Mouse (Mus musculus): ENCODE measurements around the gene Dennd2a. TPM values are rescaled to one million over a fixed set of nuclear protein-coding genes. Genes with fewer than 3 reads are reported as not detected.
"Not testable (repeated sequence)": the region's sequence is repeated elsewhere in the genome, so short reads cannot be mapped to it uniquely, and the experiment has no call there.

The Dennd2a gene
- polyA plus RNA-seq, 1 experiment from 2014 or later, result 14.2 TPM

DNA sequence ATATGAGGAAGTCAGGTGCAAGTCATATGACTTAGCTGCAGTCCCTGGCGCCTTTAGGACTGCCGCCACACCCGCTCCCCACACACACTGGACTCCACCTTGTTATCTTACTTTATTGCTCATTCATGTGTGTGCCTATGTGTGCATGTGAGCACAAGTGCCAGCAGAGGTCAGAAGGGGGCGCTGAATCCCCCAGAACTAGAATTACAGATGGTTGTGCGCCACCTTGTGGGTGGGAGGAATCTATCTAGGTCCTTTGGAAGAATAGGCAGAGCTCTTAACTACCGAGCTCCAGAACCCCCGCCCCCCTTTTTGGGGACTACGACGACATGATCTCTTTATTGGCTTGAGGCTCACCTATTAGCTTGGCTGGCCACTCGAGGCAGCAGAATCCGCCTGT, 97.6 kb downstream of the Dennd2a start:
- Histone ChIP-seq H3K9ac (replicated peaks) (no peak overlapping the region), H3K36me3 (peaks cover 3% of the 10 kb centered on the region; the same call in 1 of the 2 replicates), H3K27me3 (no peaks in the 10 kb centered on the region), H3K27ac (replicated peaks) (no peak overlapping the region), H3K4me2 (replicated peaks) (no peak overlapping the region), H3K4me1 (no peaks in the 10 kb centered on the region), H3K4me3 (no peak overlapping the region), H3K9me3 (no peaks in the 10 kb centered on the region)
- ATAC-seq (replicated peaks), result no peak
- WGBS, result 95% methylated on average over 11 of the region's 11 CpGs

DNA sequence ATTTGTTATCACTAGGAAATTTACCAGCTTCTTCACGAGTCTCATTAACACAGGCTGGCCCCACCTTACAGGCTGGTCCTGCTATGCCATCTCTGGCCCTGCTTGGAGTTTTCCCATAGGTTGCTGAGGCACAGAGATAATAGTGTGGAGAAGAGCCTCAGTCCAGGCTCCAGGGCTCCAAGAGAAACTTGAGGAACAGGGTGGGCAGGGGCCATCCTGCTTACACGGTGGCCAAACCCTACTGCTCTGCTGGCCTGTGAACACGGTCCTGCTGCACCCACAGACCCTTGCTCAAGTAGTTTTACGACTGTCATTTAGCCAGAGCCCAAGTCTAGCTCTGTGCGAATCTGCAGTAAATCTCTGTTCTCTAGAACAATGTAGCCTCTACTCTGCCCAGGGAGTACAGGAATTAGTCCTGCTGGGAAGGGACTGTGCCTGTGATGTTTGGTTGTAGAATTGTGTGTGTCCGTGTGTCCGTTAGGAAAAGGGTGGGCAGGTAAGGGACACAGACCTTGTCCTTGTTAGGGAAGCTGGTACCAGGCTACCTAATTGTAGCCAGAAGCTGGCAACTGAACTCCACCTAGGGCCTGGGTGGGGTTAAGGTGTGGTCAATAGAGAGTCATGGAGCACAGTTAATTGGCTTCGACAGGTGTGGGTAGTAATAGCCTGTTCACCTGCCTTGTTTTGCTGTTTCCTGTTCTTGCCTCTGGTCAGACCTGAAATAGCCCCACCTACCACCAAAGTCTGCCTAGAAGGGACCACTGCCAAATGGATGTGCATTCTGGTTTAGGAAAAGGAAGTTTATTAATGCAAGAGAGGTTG, 102.1 kb downstream of the Dennd2a start:
- Histone ChIP-seq H3K27ac (replicated peaks) (no peak overlapping the region), H3K9ac (replicated peaks) (no peak overlapping the region)
- WGBS, result 89% methylated on average over 8 of the region's 8 CpGs

DNA sequence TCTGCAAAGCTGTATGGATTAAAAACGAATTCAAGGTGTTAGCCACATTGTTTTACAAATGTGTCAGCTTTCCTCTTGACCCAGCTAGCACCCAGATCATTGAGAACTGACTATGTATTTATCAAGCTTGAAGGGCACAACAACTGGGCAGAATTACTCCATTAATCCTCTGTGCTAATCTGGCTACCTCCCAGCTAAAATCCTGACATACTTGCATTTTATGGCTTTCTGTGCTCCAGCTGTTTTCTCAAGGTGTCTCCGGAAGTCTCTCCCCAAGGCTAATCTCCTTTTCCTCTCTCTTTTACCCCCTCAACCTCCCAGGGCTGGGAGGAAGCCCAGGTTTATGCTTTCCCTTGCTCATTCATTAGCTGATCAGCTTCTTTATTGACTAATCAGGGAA, 103.1 kb downstream of the Dennd2a start:
- H3K4me3 ChIP-seq, result no peak overlapping the region
- H3K27me3 ChIP-seq, result no peaks in the 10 kb centered on the region
- 52% methylated on average over 2 of the region's 2 CpGs for WGBS
- no peaks in the 10 kb centered on the region for H3K4me1 ChIP-seq
- no peaks in the 10 kb centered on the region for H3K9me3 ChIP-seq
- ATAC-seq (replicated peaks), result no peak
- H3K27ac ChIP-seq (replicated peaks), result no peak overlapping the region
- no peak overlapping the region for H3K4me2 ChIP-seq (replicated peaks)
- H3K36me3 ChIP-seq, result no peaks in the 10 kb centered on the region
- H3K9ac ChIP-seq (replicated peaks), result no peak overlapping the region

More for the DNA sequence above, 102.1 kb downstream of the Dennd2a start:
- H3K27me3 ChIP-seq, result no peaks in the 10 kb centered on the region
- no peak for ATAC-seq (replicated peaks)
- no peak overlapping the region for H3K4me2 ChIP-seq (replicated peaks)
- no peaks in the 10 kb centered on the region for H3K9me3 ChIP-seq
- no peak overlapping the region for H3K4me3 ChIP-seq
- H3K36me3 ChIP-seq, result peaks cover 3% of the 10 kb centered on the region; the same call in 1 of the 2 replicates
- no peaks in the 10 kb centered on the region for H3K4me1 ChIP-seq

DNA sequence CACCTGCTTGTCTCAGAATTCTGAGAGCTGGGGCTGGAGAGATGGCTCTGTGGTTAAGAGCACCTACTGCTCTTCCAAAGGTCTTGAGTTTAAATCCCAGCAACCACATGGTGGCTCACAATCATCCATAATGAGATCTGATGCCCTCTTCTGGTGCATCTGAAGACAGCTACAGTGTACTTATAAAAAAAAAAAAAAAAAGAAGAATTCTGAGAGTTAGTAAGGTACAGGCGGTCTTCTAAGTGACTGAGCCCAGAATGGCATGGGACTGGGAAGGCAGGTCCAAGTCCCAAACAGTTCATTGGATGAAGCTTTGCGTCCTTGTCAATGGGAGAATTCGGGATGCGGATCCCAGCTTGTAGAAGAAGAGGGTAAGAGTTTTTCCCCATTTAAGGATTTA, 104.1 kb downstream of the Dennd2a start:
- H3K9ac ChIP-seq (replicated peaks), result no peak overlapping the region
- H3K9me3 ChIP-seq, result no peaks in the 10 kb centered on the region
- H3K27ac ChIP-seq (replicated peaks), result no peak overlapping the region
- H3K4me2 ChIP-seq (replicated peaks), result no peak overlapping the region
- H3K4me3 ChIP-seq, result no peak overlapping the region
- no peaks in the 10 kb centered on the region for H3K36me3 ChIP-seq
- no peak for ATAC-seq (replicated peaks)
- H3K4me1 ChIP-seq, result no peaks in the 10 kb centered on the region
- WGBS, result 91% methylated on average over 4 of the region's 4 CpGs
- H3K27me3 ChIP-seq, result no peaks in the 10 kb centered on the region

DNA sequence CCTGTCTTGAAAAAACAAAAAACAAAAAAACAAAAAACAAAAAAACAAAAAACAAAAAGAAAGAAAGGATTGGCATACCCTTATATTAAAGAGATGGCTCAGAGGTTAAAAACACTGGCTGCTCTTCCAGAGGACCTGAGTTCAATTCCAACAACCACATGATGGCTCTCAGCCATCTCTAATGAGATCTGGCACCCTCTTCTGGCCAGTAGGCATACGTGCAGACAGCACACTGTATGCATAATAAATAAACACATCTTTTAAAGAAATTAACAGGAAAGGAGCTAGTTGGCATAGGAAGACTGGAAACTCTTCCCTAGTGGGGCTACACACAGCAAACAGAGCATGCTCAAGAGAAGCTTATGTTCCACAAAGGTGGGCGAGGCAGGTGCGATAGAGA, 106.6 kb downstream of the Dennd2a start:
- Histone ChIP-seq H3K4me1 (no peaks in the 10 kb centered on the region), H3K27me3 (no peaks in the 10 kb centered on the region), H3K9me3 (no peaks in the 10 kb centered on the region), H3K36me3 (no peaks in the 10 kb centered on the region), H3K4me2 (replicated peaks) (no peak overlapping the region), H3K27ac (replicated peaks) (no peak overlapping the region), H3K9ac (replicated peaks) (no peak overlapping the region), H3K4me3 (no peak overlapping the region)
- ATAC-seq (replicated peaks), result no peak
- WGBS, result 74% methylated on average over 3 of the region's 3 CpGs

DNA sequence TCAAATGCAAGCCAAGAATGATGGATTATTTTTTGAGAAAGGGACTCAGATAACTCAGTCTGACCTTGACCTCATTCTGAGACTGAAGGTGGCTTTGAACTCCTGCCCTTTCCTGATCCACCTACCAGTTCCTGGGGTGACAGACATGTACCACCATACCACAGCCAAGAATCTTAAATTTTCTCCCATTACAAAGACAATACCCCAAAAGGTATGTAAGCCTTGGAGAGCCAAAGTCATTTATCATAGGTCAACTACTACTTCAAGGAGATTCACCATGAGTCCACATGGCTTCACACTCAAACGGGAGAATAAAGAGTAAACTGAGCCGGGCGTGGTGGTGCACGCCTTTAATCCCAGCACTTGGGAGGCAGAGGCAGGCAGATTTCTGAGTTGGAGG, 107.1 kb downstream of the Dennd2a start:
- Histone ChIP-seq H3K4me2 (replicated peaks) (no peak overlapping the region), H3K9ac (replicated peaks) (no peak overlapping the region), H3K4me3 (no peak overlapping the region), H3K36me3 (no peaks in the 10 kb centered on the region), H3K27ac (replicated peaks) (no peak overlapping the region), H3K9me3 (no peaks in the 10 kb centered on the region), H3K27me3 (no peaks in the 10 kb centered on the region), H3K4me1 (no peaks in the 10 kb centered on the region)
- 93% methylated on average over 4 of the region's 4 CpGs for WGBS
- ATAC-seq (replicated peaks), result no peak

DNA sequence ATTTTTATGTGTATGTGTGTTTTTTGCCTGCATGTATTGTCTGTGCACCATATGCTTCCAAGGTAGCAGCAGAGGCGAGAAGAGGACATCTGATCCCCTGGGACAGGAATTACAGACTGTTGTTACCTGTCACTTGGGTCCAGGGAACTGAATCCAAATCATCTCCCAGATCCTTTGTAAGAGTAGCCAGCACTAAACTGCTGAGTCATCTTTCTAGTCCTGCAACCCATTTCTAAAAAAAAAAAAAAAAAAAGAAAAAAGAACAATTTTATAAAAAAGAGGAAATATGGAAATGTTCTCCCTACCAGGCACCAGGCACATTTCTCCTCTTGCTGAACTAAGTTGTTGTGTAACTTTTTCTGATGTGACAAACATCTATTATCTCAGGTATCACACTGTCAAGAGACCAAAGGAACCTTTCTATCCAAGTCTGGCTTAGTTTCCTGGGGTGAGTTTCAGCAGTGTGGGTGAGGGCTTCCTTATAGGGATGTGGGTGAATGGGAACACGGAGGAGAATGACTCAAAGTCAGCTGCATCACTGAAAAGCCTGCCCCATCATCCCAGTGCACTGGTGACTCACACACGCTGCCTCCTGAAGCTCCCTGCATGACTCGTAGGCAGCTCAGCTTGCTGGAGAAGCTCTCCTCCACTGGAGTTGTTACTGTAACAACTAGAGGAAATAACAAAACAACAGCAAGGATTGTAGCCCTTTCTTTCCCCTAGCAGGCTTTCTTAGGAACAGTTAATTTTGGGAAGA, 110.1 kb downstream of the Dennd2a start:
- Histone ChIP-seq H3K4me3 (no peak overlapping the region), H3K4me1 (no peaks in the 10 kb centered on the region), H3K9me3 (no peaks in the 10 kb centered on the region), H3K4me2 (replicated peaks) (no peak overlapping the region), H3K27me3 (no peaks in the 10 kb centered on the region), H3K36me3 (no peaks in the 10 kb centered on the region), H3K9ac (replicated peaks) (no peak overlapping the region), H3K27ac (replicated peaks) (no peak overlapping the region)
- WGBS, result 56% methylated on average over 4 of the region's 4 CpGs
- no peak for ATAC-seq (replicated peaks)

DNA sequence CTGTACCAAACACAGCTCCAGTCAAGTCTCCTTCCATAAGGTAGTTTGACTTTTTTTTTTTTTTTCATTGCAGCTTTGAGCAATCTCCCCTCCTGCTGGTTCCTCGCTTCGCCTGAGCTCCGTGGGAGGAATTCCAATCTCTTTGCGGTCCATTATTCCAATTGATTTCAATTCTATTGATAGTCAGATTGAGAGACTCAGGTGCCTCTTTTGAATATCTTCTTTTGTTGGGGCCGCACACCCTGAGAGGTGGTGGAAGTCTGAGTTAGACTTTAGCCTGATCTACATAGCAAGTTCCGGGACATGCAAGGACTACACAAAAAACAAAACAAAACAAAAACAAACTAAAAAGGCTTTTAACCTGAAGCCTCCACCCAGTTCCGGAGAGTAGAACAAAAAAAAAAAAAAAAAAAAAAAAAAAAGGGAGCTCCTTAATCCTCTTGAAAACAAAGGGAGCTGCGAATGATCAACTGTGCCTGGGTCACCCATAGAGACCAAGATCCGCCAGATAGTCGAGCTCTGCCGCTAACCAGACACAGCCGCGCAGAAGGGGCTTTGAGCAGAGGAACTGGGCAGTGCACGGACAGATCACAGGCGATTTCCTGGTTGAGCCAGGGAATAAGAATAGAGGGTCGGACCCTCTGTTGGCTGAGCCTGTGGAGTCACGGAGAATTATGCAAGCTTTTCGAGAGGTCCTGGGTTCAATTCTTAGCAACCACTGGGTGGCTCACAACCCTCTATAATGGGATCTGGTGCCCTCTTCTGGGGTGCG, 111.7 kb downstream of the Dennd2a start:
- no peak for ATAC-seq (replicated peaks)
- Histone ChIP-seq H3K4me3 (0 out of 2 replicates have a peak overlapping the region, but pooled peaks have one; percentile 3), H3K36me3 (no peaks in the 10 kb centered on the region), H3K9me3 (no peaks in the 10 kb centered on the region), H3K4me1 (no peaks in the 10 kb centered on the region), H3K27me3 (no peaks in the 10 kb centered on the region), H3K4me2 (replicated peaks) (peak overlapping the region; percentile 9; the same call in 1 of the 2 replicates), H3K27ac (replicated peaks) (no peak overlapping the region), H3K9ac (replicated peaks) (no peak overlapping the region)
- 3% methylated on average over 19 of the region's 19 CpGs for WGBS

DNA sequence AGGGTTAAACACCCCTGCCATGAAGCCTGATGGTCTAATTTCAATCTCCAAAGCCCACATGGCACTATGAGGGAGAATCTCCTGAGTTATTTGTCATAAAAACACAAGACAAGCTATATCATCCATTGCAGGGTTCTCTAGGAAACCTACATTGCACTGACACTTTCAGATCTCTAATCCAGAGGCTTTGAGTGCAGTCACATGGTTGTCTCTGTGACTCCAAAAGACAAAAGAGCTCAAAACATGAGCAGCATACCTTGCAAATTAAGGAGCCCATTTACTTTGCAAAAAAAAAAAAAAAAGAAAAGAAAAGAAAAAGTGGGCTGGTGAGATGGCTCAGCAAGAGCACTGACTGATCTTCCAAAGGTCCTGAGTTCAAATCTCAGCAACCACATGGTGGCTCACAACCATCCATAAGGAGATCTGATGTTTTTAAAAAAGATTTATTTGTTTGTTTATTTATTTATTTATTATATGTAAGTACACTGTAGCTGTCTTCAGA, 114.8 kb downstream of the Dennd2a start:
- Histone ChIP-seq H3K9ac (replicated peaks) (no peak overlapping the region), H3K27ac (replicated peaks) (no peak overlapping the region), H3K36me3 (no peaks in the 10 kb centered on the region), H3K4me2 (replicated peaks) (no peak overlapping the region), H3K4me1 (no peaks in the 10 kb centered on the region), H3K9me3 (no peaks in the 10 kb centered on the region), H3K27me3 (no peaks in the 10 kb centered on the region), H3K4me3 (no peak overlapping the region)
- ATAC-seq (replicated peaks), result no peak

DNA sequence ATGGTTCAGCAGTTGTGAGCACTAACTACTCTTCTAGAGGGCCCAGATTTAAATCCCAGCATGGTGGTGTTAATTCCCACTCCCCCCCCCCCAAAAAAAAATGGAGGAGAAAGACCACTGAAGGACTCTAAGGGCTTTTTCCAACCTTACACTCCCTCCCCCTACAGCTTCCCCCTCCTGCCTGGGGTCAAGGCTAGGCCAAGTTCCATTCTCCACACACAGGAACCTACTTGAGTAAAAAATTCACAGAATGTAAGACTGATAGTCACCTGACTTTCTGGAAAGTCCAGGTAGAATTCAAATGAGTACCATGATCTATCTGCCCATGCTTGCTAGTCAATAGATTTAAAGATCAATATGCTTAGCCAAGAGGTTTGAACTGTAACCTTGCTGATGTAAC, 117.5 kb downstream of the Dennd2a start:
- Histone ChIP-seq H3K4me3 (no peak overlapping the region), H3K4me2 (replicated peaks) (no peak overlapping the region), H3K27ac (replicated peaks) (no peak overlapping the region), H3K27me3 (no peaks in the 10 kb centered on the region), H3K9me3 (no peaks in the 10 kb centered on the region), H3K36me3 (no peaks in the 10 kb centered on the region), H3K4me1 (no peaks in the 10 kb centered on the region), H3K9ac (replicated peaks) (no peak overlapping the region)
- no peak for ATAC-seq (replicated peaks)

DNA sequence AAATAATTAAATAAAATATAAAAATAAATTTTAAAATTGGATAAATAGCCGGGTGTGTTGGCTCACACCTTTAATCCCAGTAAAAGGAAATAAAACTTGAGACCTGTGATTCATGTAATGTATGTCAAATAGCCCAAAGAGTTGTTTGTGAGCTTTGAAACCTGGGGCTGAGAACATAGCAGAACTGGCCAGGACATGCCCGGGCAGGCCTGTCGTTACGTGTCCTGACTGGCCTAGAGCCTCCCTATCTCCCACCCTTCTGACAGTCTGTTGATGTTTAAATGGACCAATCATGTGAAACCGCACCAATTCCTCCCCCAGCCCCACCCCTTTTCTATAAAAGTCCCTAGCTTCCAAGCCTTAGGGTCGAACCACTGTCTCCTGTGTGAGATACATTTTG, 120.1 kb downstream of the Dennd2a start:
- H3K4me1 ChIP-seq; H3K27ac ChIP-seq (replicated peaks); H3K4me2 ChIP-seq (replicated peaks); H3K9me3 ChIP-seq; ATAC-seq (replicated peaks); H3K27me3 ChIP-seq; H3K4me3 ChIP-seq; H3K9ac ChIP-seq (replicated peaks); H3K36me3 ChIP-seq: not testable (repeated sequence)
- 96% methylated on average over 6 of the region's 6 CpGs for WGBS

DNA sequence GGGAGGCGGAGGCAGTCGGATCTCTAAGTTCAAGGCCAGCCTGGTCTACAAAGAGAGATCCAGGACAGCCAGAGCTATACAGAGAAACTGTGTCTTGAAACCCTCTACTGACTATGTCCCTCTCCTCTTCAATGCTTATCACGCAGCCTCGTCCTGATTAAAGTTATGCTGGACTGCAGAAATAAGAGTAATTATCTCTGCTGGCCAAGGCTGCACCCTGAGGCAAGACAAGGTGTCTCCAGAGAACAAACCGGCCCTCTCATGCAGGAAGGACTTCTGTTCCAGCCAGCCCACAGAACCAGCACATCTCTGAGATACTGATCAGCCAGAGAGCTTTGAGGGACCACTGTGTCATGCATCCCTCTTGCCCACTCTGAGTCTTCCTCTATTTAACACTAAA, 121.8 kb downstream of the Dennd2a start:
- Histone ChIP-seq H3K27me3 (no peaks in the 10 kb centered on the region), H3K36me3 (no peaks in the 10 kb centered on the region), H3K4me2 (replicated peaks) (no peak overlapping the region), H3K27ac (replicated peaks) (no peak overlapping the region), H3K9ac (replicated peaks) (no peak overlapping the region), H3K4me3 (no peak overlapping the region), H3K4me1 (no peaks in the 10 kb centered on the region), H3K9me3 (no peaks in the 10 kb centered on the region)
- no peak for ATAC-seq (replicated peaks)
- 87% methylated on average over 5 of the region's 5 CpGs for WGBS
